Mouse (Mus musculus): ENCODE measurements at regions not wholly inside any gene's neighbourhood (a gene's known extent, or its start where the extent isn't known, plus 50 kb on each side); places are given as distances from the start of the nearest gene placed in this dataset.

DNA sequence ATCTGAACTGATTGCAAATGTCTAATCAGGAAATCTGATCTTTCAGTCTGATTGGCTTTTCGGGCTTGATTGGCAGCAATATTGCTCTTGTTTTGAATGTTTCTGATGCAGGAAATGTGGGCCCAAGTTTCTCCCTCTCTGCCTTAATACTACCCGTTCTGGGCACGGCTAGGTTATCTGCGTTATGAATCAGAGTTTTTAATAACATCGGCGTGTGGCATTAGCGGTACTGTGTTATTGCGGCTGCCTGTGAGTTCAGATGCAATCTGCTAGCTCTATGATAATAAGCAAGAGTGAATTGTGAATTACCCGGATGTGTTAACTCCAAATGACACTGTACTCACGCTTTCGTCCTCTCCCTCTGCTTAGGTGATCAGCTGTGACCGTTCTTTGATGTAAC is 316.2 kb upstream of the Kif2a start:
- TF ChIP-seq CTCF (IDR thresholded peaks at IDR 0.05; ENCODE audit: low read depth) = no peak
- no peak for TF ChIP-seq EP300 (IDR thresholded peaks at IDR 0.05; ENCODE audit: low read depth)
